Mouse (Mus musculus) lung, embryonic 15.5 days (tissue): ENCODE measurements around the gene Tctn1. TPM values are rescaled to one million over a fixed set of nuclear protein-coding genes. Genes with fewer than 3 reads are reported as not detected.
A peak's percentile ranks its signal among the peaks of the same experiment; 100 is the strongest.

Experiments
- ATAC-seq: fragments of 200-750 bp; cut with Nextera tagmentation; 2 replicates; pipeline ENCODE4 v1.8.0; 2017; ENCODE audit warnings: moderate number of reproducible peaks, borderline replicate concordance; ENCODE audit not compliant: low FRiP score, low TSS enrichment; ENCODE audit errors: extremely low read depth
- H3K27ac ChIP-seq: fragments of 300-500 bp; sonication (generic); 2 replicates; pipeline ENCODE4 v1.5.1; 2015; ENCODE audit warnings: moderate library complexity, mild to moderate bottlenecking, inconsistent platforms
- H3K27me3 ChIP-seq: fragments of 300-500 bp; sonication (generic); 2 replicates; pipeline ENCODE4 v1.6.1; 2015; ENCODE audit warnings: inconsistent platforms
- H3K36me3 ChIP-seq: fragments of 300-500 bp; sonication (generic); 2 replicates; pipeline ENCODE4 v1.6.1; 2015; ENCODE audit warnings: inconsistent platforms
- H3K4me1 ChIP-seq: fragments of 300-500 bp; sonication (generic); 2 replicates; pipeline ENCODE4 v1.6.1; 2015; ENCODE audit warnings: inconsistent platforms
- H3K4me2 ChIP-seq: fragments of 300-500 bp; sonication (generic); 2 replicates; pipeline ENCODE4 v1.6.1; 2015; ENCODE audit warnings: inconsistent platforms, mild to moderate bottlenecking, moderate library complexity
- H3K4me3 ChIP-seq: fragments of 300-500 bp; sonication (generic); 2 replicates; pipeline ENCODE4 v1.5.1; 2015; ENCODE audit warnings: mild to moderate bottlenecking, inconsistent platforms
- H3K9ac ChIP-seq: fragments of 300-500 bp; sonication (generic); 2 replicates; pipeline ENCODE4 v1.6.1; 2015; ENCODE audit warnings: inconsistent platforms
- H3K9me3 ChIP-seq: fragments of 300-500 bp; sonication (generic); 2 replicates; pipeline ENCODE4 v1.6.1; 2016; ENCODE audit warnings: inconsistent platforms
- WGBS: fragments of 180-500 bp; shearing (Covaris S2); methylation state at CpG from one replicate; pipeline ENCODE4 v1.1.7; 2015; 5-methylcytosine and 5-hydroxymethylcytosine counted together
- polyA plus RNA-seq: library from polyadenylated mRNA; unstranded; fragments of >200 nt; fragmentation: Nextera tagmentation; extraction: Ambion mirVana; gene quantifications from 2 replicates; pipeline ENCODE4 v1.2.1, GENCODE M21; 2015

Gene Tctn1
- polyA plus RNA-seq, 1 experiment from 2014 or later: 6.3 TPM

- Histone ChIP-seq H3K27me3 (no peaks in the 10 kb centered on the region), H3K9ac (peak within 1 kb of the TSS; percentile 79), H3K4me3 (peak within 1 kb of the TSS; percentile 78), H3K9me3 (no peaks in the 10 kb centered on the region), H3K4me1 (peaks cover 46% of the 10 kb centered on the region), H3K27ac (peak within 1 kb of the TSS; percentile 69), H3K4me2 (peak within 1 kb of the TSS; percentile 86), H3K36me3 (no peaks in the 10 kb centered on the region; the same call in 1 of the 2 replicates)
- peak; percentile 92 for ATAC-seq
- under 1% methylated on average over 99 of the region's 114 CpGs for WGBS
Observed at GRCm38 (mm10) chr5:122284183-122285028, 20.1 kb upstream of the Tctn1 start, which contains the start of gene Pptc7. Gene Pptc7, plus strand, starts transcription at chr5:122284365.

- WGBS: 10% methylated on average over 2 of the region's 2 CpGs
- peaks cover 46% of the 10 kb centered on the region for H3K4me1 ChIP-seq
Observed at GRCm38 (mm10) chr5:122283828-122284182, 19.5 kb upstream of the Tctn1 start.

GRCm38 (mm10) chr5:122280827-122281462, 16.7 kb upstream of the Tctn1 start:
- peak overlapping the region; percentile 49 for H3K4me2 ChIP-seq
- peak overlapping the region; percentile 14; the same call in 1 of the 2 replicates for H3K4me3 ChIP-seq
- peaks cover 40% of the 10 kb centered on the region for H3K4me1 ChIP-seq
- no peaks in the 10 kb centered on the region for H3K36me3 ChIP-seq
- 20% methylated on average over 19 of the region's 19 CpGs for WGBS
- H3K27ac ChIP-seq: peak overlapping the region; percentile 81
- H3K9ac ChIP-seq: no peak overlapping the region
- ATAC-seq: no peak
- no peaks in the 10 kb centered on the region for H3K27me3 ChIP-seq
- H3K9me3 ChIP-seq: no peaks in the 10 kb centered on the region

More at GRCm38 (mm10) chr5:122283828-122284182, 19.5 kb upstream of the Tctn1 start:
- H3K36me3 ChIP-seq: no peaks in the 10 kb centered on the region; the same call in 1 of the 2 replicates
- no peaks in the 10 kb centered on the region for H3K9me3 ChIP-seq
- H3K27ac ChIP-seq: no peak overlapping the region
- no peaks in the 10 kb centered on the region for H3K27me3 ChIP-seq
- H3K4me3 ChIP-seq: peak overlapping the region; percentile 78
- no peak overlapping the region for H3K9ac ChIP-seq
- ATAC-seq: no peak
- peak overlapping the region; percentile 86 for H3K4me2 ChIP-seq

- Histone ChIP-seq H3K36me3 (no peaks in the 10 kb centered on the region), H3K4me3 (peak overlapping the region; percentile 14; the same call in 1 of the 2 replicates), H3K9ac (no peak overlapping the region), H3K27ac (peak overlapping the region; percentile 81), H3K4me2 (peak overlapping the region; percentile 49), H3K9me3 (no peaks in the 10 kb centered on the region), H3K4me1 (peaks cover 35% of the 10 kb centered on the region), H3K27me3 (no peaks in the 10 kb centered on the region)
- no peak for ATAC-seq
- WGBS: 21% methylated on average over 6 of the region's 6 CpGs
Observed at GRCm38 (mm10) chr5:122280422-122280826, 16.2 kb upstream of the Tctn1 start.

- no peaks in the 10 kb centered on the region for H3K36me3 ChIP-seq
- peak overlapping the region; percentile 81 for H3K27ac ChIP-seq
- H3K9me3 ChIP-seq: no peaks in the 10 kb centered on the region
- no peak for ATAC-seq
- WGBS: 60% methylated on average over 12 of the region's 12 CpGs
- no peaks in the 10 kb centered on the region for H3K27me3 ChIP-seq
- H3K4me2 ChIP-seq: peak overlapping the region; percentile 49
- no peak overlapping the region for H3K9ac ChIP-seq
- H3K4me3 ChIP-seq: no peak overlapping the region
- peaks cover 30% of the 10 kb centered on the region for H3K4me1 ChIP-seq
Observed at GRCm38 (mm10) chr5:122279799-122280421, 15.7 kb upstream of the Tctn1 start.

- H3K4me1 ChIP-seq: peaks cover 30% of the 10 kb centered on the region
- no peaks in the 10 kb centered on the region for H3K27me3 ChIP-seq
- no peak for ATAC-seq
- no peak overlapping the region for H3K4me2 ChIP-seq
- no peak overlapping the region for H3K4me3 ChIP-seq
- H3K36me3 ChIP-seq: no peaks in the 10 kb centered on the region
- H3K9me3 ChIP-seq: no peaks in the 10 kb centered on the region
- no peak overlapping the region for H3K27ac ChIP-seq
- no peak overlapping the region for H3K9ac ChIP-seq
- 77% methylated on average over 7 of the region's 7 CpGs for WGBS
Observed at GRCm38 (mm10) chr5:122278946-122279345, 14.7 kb upstream of the Tctn1 start.

- Histone ChIP-seq H3K9me3 (no peaks in the 10 kb centered on the region), H3K4me2 (no peak overlapping the region), H3K36me3 (no peaks in the 10 kb centered on the region), H3K4me3 (no peak overlapping the region), H3K27me3 (no peaks in the 10 kb centered on the region), H3K4me1 (peaks cover 4% of the 10 kb centered on the region; the same call in 1 of the 2 replicates), H3K9ac (no peak overlapping the region), H3K27ac (no peak overlapping the region)
- ATAC-seq: no peak
- 42% methylated on average over 5 of the region's 5 CpGs for WGBS
Observed at GRCm38 (mm10) chr5:122274785-122275184, 10.5 kb upstream of the Tctn1 start.

GRCm38 (mm10) chr5:122272821-122273220, 8.6 kb upstream of the Tctn1 start:
- no peak overlapping the region for H3K4me3 ChIP-seq
- H3K27me3 ChIP-seq: no peaks in the 10 kb centered on the region
- 72% methylated on average over 5 of the region's 5 CpGs for WGBS
- ATAC-seq: no peak
- H3K9ac ChIP-seq: no peak overlapping the region
- H3K4me1 ChIP-seq: no peaks in the 10 kb centered on the region
- no peaks in the 10 kb centered on the region for H3K9me3 ChIP-seq
- H3K36me3 ChIP-seq: no peaks in the 10 kb centered on the region
- no peak overlapping the region for H3K4me2 ChIP-seq
- no peak overlapping the region for H3K27ac ChIP-seq

GRCm38 (mm10) chr5:122268858-122269604, 4.8 kb upstream of the Tctn1 start:
- peak overlapping the region; percentile 18; the same call in 1 of the 2 replicates for H3K27ac ChIP-seq
- no peak for ATAC-seq
- no peaks in the 10 kb centered on the region for H3K9me3 ChIP-seq

GRCm38 (mm10) chr5:122267899-122268298, 3.6 kb upstream of the Tctn1 start:
- 26% methylated on average over 5 of the region's 5 CpGs for WGBS
- no peak for ATAC-seq
- peaks cover 13% of the 10 kb centered on the region for H3K4me1 ChIP-seq
- H3K4me2 ChIP-seq: no peak overlapping the region
- H3K36me3 ChIP-seq: no peaks in the 10 kb centered on the region
- H3K4me3 ChIP-seq: no peak overlapping the region
- no peak overlapping the region for H3K9ac ChIP-seq
- H3K27ac ChIP-seq: no peak overlapping the region
- H3K9me3 ChIP-seq: no peaks in the 10 kb centered on the region
- no peaks in the 10 kb centered on the region for H3K27me3 ChIP-seq

More at GRCm38 (mm10) chr5:122268858-122269604, 4.8 kb upstream of the Tctn1 start:
- Histone ChIP-seq H3K4me1 (0 out of 2 replicates have a peak, but pooled peaks cover 4% of the 10 kb centered on the region), H3K27me3 (no peaks in the 10 kb centered on the region), H3K36me3 (no peaks in the 10 kb centered on the region), H3K4me3 (no peak overlapping the region), H3K4me2 (no peak overlapping the region), H3K9ac (no peak overlapping the region)
- WGBS: 34% methylated on average over 12 of the region's 12 CpGs

- Histone ChIP-seq H3K27me3 (no peaks in the 10 kb centered on the region), H3K4me2 (no peak overlapping the region), H3K9ac (no peak overlapping the region), H3K4me3 (no peak overlapping the region), H3K36me3 (no peaks in the 10 kb centered on the region), H3K4me1 (peaks cover 14% of the 10 kb centered on the region), H3K9me3 (no peaks in the 10 kb centered on the region), H3K27ac (no peak overlapping the region)
- no peak for ATAC-seq
- 69% methylated on average over 7 of the region's 7 CpGs for WGBS
Observed at GRCm38 (mm10) chr5:122267136-122267535, 2.9 kb upstream of the Tctn1 start.
